Mouse (Mus musculus) monocyte, adult 2 months (primary cell): ENCODE data around the gene Olfr328.
"Not testable (repeated sequence)": the region's sequence is repeated elsewhere in the genome, so short reads cannot be mapped to it uniquely, and the experiment has no call there.

Experiments
- DNase-seq, 2 experiments: peaks; one replicate each; pipeline ENCODE4 v3.0.0; 2022; ENCODE audit warnings: low spot score in 2 of 2, low read depth in 1 of 2

The Olfr328 gene

GRCm38 (mm10) chr11:58555536-58555935 lies at the start of gene Olfr328:
Olfr328 (minus strand) TSS chr11:58555636.
- DNase-seq = no peak

DNA sequence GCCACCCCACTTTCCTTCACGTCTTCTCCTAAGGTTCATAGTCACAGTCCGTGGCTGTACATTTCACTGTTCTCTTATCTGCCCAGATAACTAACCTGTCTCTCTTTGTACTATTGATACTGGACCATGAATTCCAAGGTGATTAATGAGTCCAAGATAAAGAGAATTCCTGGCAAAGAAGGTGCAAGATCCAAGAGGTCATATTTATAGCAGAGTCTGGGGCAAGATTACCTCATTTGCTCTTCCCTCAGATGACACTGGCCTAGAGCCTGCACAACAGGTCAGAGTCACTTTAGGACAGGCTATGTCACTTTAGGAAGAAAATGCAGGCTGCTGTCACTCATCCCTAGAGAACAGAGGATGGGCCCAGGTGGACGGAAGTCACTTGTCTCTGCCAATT lies 49.8 kb upstream of the Olfr328 start:
- no peak for DNase-seq

GRCm38 (mm10) chr11:58604688-58605087 lies 49.3 kb upstream of the Olfr328 start:
- no peak for DNase-seq

GRCm38 (mm10) chr11:58602800-58603560 lies 47.5 kb upstream of the Olfr328 start:
- DNase-seq = no peak

DNA sequence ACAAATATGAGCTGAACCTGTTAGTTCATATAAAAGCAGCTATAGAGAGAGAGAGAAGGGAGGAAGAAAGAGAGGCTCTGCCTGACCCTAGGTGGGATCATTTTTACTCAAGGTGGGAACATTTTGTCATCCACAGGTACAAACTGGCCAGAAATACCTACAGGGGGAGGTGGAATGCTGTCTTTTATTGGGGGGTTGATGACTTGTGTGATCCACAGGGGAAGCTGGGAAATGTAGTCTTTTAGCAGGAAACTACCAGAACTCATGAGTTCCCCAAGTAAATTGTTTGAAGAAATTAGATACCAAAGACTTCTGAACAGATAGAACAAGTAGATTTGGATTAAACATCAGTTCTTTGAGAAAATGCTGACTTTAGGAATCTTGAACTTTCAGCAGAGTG lies 46.6 kb upstream of the Olfr328 start:
- DNase-seq = no peak

GRCm38 (mm10) chr11:58597837-58598236 lies 42.4 kb upstream of the Olfr328 start:
- DNase-seq = no peak

DNA sequence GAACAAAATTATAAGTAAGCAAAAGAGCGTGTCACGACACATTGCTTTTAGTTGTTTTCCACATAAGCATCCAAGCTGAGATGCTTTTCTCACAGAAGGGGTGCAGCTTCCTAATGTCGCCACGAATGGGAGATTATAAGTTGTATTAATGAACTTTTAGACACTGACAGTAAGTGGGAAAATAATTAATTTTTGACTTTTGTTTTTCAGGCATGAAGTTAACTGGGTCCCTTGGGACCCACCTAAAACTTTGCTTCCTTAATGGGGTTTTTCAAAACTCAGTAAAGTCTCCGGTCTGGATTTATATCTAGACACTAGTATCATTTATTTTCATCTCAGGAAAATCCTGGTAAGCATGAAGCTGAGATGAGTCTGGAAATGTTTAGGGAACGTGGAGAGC lies 39.4 kb upstream of the Olfr328 start, which contains the start of gene Olfr324:
TSS of gene Olfr324 (plus strand) at position 301 of the 400 bp plus-strand sequence.
- no peak for DNase-seq

- no peak for DNase-seq
These were observed 33.3 kb upstream of the Olfr328 start for GRCm38 (mm10) chr11:58588620-58589250.

DNA sequence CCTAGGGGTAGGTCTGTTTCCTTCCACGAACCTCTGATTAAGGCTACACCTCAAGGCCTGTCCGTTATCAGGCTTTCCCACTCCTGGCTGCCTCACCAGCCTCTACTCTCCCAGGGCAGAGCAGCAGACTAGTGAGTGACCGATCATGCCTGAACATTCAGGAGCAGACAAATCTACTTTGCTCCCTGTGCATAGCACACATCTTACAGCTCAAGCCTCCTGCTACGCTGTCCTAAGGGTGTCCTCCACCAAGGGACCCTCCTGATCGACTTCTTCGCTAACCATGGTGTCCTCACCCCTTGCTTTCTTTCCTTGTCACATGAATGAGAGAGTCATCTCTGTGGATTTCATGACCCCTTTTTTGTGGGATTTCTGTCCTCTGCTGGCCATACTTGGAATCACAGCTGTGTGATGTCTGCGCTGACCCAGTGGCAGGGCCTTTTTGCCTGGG lies 32.5 kb upstream of the Olfr328 start:
- no peak for DNase-seq

- no peak for DNase-seq
These were observed 23.2 kb upstream of the Olfr328 start for GRCm38 (mm10) chr11:58578636-58579035.

DNA sequence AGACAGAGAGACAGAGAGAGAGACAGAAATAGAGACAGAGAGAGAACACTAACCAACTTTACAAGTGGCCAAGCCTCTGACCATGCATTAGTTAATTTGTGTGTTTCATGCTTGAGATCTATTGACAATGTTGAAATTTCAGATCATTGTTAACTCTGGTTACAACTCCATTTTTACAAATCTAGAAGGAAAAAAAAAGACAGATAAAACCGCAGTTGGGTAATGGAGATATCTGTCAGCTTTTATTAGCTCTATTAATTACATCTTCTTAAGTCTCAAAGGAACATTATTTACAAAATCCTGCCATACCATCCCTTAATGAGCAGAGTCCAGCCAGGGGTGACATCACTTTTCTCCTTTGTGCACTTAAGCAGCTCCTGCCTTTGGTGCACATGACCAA lies 22.0 kb upstream of the Olfr328 start, which contains the start of gene Olfr325:
TSS of gene Olfr325 (plus strand) at position 301 of the 400 bp plus-strand sequence.
- DNase-seq = no peak

DNA sequence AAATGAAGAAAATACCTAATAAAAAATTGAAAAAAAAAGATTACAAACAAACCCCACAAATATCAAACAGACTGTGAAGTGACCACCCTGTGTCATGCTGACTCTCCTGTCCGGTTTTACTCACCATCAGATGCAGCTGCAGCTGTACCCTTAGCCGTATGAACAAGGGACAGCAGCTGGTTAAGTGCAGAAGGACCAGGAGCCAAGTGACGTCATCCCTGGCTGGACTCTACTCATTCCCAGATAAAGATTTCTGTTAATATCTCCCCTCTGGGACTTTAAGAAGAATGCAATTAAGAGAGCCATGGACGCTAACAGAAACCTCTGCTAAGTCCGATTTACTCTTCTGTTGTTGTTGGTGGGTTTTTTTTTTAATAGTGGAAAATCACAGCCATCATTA lies 15.0 kb upstream of the Olfr328 start, which contains the start of gene Olfr224:
TSS of gene Olfr224 (minus strand) at position 149 of the 400 bp plus-strand sequence.
- DNase-seq = no peak

- DNase-seq = no peak
These were observed 9.1 kb downstream of the Olfr328 start, which contains the start of gene Olfr329-ps for GRCm38 (mm10) chr11:58546322-58546721. Olfr329-ps (minus strand) TSS chr11:58546422.

GRCm38 (mm10) chr11:58534736-58535135 lies 20.7 kb downstream of the Olfr328 start, which contains the start of gene Olfr330:
Olfr330 (minus strand) TSS chr11:58534836.
- DNase-seq = not testable (repeated sequence)

GRCm38 (mm10) chr11:58519756-58520155 lies 35.7 kb downstream of the Olfr328 start:
- DNase-seq = peak in 1 of 2 experiments; percentile 6

DNA sequence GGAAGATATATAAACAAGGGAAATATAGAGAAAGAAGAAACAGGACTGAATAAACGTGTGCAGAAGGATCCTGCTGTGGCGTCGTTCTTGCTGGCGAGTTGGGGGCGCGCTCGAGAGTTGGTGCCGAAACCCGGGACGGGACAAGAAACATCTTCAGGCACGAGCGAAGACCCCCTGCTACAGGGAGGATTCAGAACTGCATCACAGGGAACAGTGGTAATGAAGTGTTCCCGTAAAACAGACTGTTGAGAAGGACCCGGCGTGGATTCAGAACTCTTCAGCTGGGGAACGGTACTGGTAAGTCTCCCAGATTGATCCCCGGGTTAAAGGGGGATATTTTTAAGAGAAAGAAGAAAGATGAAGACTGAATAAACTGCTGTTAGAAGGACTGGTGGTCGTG lies 36.5 kb downstream of the Olfr328 start:
- peak; percentile 49 to 55 for DNase-seq

DNA sequence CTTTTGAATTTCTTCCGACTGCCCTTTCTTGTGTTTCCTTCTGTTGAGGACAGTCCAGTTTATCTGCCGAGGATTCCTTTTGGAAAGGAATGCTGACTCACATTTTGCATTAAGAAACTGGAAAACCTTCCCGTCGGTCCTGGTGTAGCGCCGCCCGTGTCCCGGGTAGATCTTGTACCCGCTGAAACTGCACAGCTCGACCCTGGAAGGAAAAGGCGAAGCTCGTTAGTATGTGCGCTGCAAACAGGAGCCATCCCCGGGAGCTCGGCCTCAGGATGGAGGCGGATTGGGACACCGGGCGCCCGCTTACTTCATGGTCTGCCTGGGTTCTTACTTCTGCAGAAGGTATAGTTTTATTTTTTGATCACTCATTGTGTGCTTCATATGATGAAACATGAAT lies 46.4 kb downstream of the Olfr328 start:
- DNase-seq = not testable (repeated sequence)

- not testable (repeated sequence) for DNase-seq
These were observed 53.0 kb downstream of the Olfr328 start, which contains the start of gene Olfr331 for GRCm38 (mm10) chr11:58502472-58502871. Olfr331 (minus strand) TSS chr11:58502572.
